Mouse (Mus musculus): ENCODE data around the gene Kcnn3. TPM values are rescaled to one million over a fixed set of nuclear protein-coding genes. Genes with fewer than 3 reads are reported as not detected.

Kcnn3 gene
- polyA plus RNA-seq, 1 experiment from 2014 or later: 3.0 TPM

DNA sequence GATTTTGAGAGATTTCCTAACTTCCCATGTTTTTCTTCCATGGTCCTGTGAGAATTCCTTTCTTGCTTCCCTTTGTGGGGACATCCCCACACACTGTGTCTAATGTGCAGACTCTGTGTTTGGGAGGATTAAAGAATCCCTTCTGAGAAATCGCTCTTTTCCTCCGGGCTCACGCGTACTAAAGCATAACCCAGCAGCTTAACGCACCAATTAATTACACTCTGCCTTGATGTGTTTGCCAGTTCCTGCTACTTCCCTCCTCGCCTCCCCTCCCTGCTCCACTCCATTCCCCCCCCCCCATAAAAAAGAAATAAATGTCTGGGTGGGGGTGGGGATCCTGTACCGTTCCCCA is 1.5 kb downstream of the Kcnn3 start:
- Histone ChIP-seq H3K9ac (replicated peaks) (peak overlapping the region; percentile 63; the same call in 1 of the 2 replicates), H3K4me3 (peak overlapping the region; percentile 48), H3K4me1 (peaks cover 37% of the 10 kb centered on the region), H3K9me3 (peaks cover 7% of the 10 kb centered on the region; the same call in 1 of the 2 replicates), H3K36me3 (no peaks in the 10 kb centered on the region), H3K27me3 (peaks cover 20% of the 10 kb centered on the region), H3K27ac (replicated peaks) (no peak overlapping the region), H3K4me2 (replicated peaks) (peak overlapping the region; percentile 96)
- 8% methylated on average over 7 of the region's 7 CpGs for WGBS
- no peak for ATAC-seq (ENCODE audit: low FRiP score, low read depth)

DNA sequence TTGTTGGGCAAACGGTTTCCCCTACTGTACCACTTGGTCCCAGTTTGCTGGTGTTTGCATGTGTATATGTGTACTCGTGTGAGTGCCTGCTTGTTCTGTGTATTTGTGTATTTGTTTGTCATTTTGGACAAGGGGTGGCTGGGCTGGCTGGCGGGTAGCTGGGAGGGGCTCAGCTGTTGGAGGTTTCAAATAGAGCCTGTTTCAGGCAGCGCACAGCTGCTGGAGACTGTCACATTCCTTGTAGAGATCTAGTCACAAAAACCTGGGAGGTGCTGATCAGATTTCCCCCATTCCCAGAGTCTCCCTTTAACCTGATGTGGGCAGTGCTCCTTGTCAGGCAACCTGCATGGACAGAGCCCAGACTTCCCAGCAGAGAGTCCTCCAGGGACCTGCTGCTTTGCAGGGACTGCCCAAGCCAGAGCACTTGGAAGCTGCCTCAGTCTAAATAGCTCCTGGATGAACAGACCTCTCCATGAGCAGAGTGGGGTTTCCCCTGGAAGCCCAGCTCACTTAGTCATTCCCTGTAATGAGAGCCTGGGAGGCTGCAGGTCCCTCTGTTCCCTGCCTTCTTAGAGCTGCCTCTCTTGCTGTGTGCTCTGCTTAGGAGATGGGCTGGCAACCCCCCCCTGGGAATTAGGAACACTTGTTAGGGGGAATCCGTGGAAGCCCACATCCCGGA is 2.6 kb downstream of the Kcnn3 start:
- H3K4me2 ChIP-seq (replicated peaks): peak overlapping the region; percentile 96
- H3K9ac ChIP-seq (replicated peaks): no peak overlapping the region
- peaks cover 20% of the 10 kb centered on the region for H3K27me3 ChIP-seq
- WGBS: 31% methylated on average over 6 of the region's 6 CpGs
- H3K9me3 ChIP-seq: no peaks in the 10 kb centered on the region
- no peak for ATAC-seq (ENCODE audit: low FRiP score, low read depth)
- no peaks in the 10 kb centered on the region for H3K36me3 ChIP-seq
- H3K4me3 ChIP-seq: peak overlapping the region; percentile 48
- peaks cover 41% of the 10 kb centered on the region for H3K4me1 ChIP-seq
- no peak overlapping the region for H3K27ac ChIP-seq (replicated peaks)

DNA sequence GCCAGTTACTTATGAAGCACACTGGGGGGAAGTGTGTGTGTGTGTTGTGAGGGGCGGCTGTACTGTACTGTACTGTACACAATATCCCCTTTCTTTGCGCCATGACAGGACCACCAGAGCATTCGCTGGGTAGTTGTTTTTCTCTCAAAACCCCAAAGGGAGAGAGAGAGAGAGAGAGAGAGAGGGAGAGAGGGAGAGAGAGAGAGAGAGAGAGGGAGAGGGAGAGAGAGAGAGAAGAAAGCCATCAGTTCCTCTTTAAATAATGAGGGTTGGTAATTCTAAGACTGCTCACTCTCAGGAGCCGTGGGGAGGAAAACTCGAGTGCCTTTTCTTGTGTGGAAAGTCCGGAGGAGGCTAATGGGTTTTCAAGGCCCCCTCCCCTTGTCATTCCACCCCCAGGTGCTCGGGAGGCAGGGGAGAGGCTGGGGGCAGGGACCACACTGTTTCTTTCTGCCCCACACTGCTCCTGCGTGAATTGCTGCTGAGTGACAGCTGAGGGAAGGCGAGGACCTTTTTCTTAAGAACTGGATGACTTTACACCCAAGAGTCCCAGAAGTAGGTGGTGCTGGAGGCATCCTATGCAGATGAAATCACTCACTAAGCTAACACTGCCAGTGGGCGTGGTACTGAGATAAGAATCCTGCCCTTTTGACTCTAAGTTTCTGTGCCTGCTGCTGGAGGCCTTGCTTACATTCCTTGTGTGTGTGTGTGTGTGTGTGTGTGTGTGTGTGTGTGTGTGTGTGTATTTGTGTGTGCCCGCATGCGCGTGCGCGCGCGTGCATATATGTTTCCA is 6.5 kb downstream of the Kcnn3 start:
- no peak overlapping the region for H3K27ac ChIP-seq (replicated peaks)

DNA sequence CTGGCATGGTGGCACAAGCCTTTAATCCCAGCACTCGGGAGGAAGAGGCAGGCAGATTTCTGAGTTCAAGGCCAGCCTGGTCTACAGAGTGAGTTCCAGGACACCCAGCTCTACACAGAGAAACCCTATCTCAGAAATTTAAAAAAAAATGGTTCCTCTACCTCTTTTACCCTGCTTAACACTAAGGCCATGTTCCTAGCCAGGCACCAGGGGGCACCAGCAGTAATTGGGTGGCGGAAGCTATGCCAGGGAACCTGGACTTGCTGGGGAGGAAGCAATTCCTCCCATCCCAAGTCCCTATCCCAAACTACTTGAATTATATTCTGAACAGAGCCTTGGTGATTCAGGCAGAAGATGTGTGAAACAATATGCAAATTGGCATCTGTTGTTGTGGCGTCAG is 9.8 kb downstream of the Kcnn3 start:
- no peak overlapping the region for H3K4me3 ChIP-seq
- no peaks in the 10 kb centered on the region for H3K36me3 ChIP-seq
- no peak overlapping the region for H3K9ac ChIP-seq (replicated peaks)
- no peak overlapping the region for H3K4me2 ChIP-seq (replicated peaks)
- peaks cover 13% of the 10 kb centered on the region; the same call in 1 of the 2 replicates for H3K4me1 ChIP-seq
- WGBS: 88% methylated on average over 3 of the region's 3 CpGs
- no peaks in the 10 kb centered on the region for H3K27me3 ChIP-seq
- no peak overlapping the region for H3K27ac ChIP-seq (replicated peaks)
- no peak for ATAC-seq (ENCODE audit: low FRiP score, low read depth)
- no peaks in the 10 kb centered on the region for H3K9me3 ChIP-seq

More for the DNA sequence above, 6.5 kb downstream of the Kcnn3 start:
- Histone ChIP-seq H3K4me1 (peaks cover 26% of the 10 kb centered on the region), H3K27me3 (peaks cover 17% of the 10 kb centered on the region), H3K4me2 (replicated peaks) (no peak overlapping the region), H3K9ac (replicated peaks) (0 out of 2 replicates have a peak overlapping the region, but pooled peaks have one; percentile 4), H3K9me3 (no peaks in the 10 kb centered on the region), H3K4me3 (no peak overlapping the region), H3K36me3 (no peaks in the 10 kb centered on the region)
- no peak for ATAC-seq (ENCODE audit: low FRiP score, low read depth)
- WGBS: 69% methylated on average over 17 of the region's 17 CpGs

DNA sequence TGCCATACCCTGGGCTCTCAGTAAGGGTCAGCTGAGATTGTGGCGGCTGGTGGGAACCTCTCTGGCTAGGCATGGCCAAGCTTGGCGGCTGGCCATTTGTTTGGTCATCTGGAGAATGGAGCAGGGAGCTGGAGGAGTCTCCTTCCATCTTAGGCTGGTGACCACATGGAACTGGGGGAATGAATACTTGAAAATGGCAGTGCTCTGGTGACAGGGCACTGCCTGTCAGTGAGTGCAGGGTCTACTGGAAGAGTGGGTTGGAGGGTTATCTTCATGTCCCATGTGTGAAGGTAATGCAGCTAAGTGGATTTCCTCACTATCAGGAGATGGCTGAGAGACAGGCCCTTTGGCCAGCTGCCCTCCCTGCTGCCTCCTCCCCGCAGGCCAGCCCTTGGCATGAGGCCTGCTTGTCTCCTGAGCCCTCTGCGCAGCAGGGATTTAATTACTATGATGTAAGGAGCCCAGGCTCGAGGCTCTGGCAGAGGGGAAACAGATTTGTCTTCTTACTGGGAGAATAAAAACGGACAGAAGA is 14.7 kb downstream of the Kcnn3 start:
- Histone ChIP-seq H3K9ac (replicated peaks) (no peak overlapping the region), H3K4me2 (replicated peaks) (no peak overlapping the region), H3K9me3 (no peaks in the 10 kb centered on the region), H3K4me3 (no peak overlapping the region), H3K4me1 (peaks cover 7% of the 10 kb centered on the region; the same call in 1 of the 2 replicates), H3K27me3 (0 out of 2 replicates have a peak, but pooled peaks cover 4% of the 10 kb centered on the region), H3K27ac (replicated peaks) (no peak overlapping the region), H3K36me3 (no peaks in the 10 kb centered on the region)
- no peak for ATAC-seq (ENCODE audit: low FRiP score, low read depth)
- 58% methylated on average over 6 of the region's 6 CpGs for WGBS

DNA sequence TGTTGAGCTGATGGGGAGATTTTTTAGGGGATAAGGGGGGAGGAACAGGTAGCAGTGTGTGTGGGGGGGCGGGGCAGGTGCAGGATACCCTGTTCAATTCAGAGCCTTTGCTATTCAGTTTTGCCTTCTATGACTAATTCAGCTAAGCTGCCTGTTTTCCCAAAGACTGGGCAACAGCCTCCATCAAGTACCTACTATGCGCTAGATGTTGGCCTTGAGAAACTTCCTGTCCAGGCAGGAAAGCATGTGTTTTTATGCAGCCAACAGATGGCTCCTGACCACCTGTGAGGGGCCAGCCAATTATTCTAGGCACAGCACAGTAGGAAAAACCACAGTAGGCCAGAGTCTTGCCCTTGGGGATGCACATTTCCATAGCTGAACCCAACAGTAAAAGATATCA is 15.2 kb downstream of the Kcnn3 start:
- WGBS: 87% methylated on average over 2 of the region's 2 CpGs
- no peak overlapping the region for H3K4me2 ChIP-seq (replicated peaks)
- H3K4me1 ChIP-seq: peaks cover 9% of the 10 kb centered on the region; the same call in 1 of the 2 replicates
- 0 out of 2 replicates have a peak, but pooled peaks cover 4% of the 10 kb centered on the region for H3K27me3 ChIP-seq
- no peak overlapping the region for H3K9ac ChIP-seq (replicated peaks)
- no peak overlapping the region for H3K27ac ChIP-seq (replicated peaks)
- ATAC-seq (ENCODE audit: low FRiP score, low read depth): no peak
- no peaks in the 10 kb centered on the region for H3K9me3 ChIP-seq
- no peaks in the 10 kb centered on the region for H3K36me3 ChIP-seq
- no peak overlapping the region for H3K4me3 ChIP-seq

DNA sequence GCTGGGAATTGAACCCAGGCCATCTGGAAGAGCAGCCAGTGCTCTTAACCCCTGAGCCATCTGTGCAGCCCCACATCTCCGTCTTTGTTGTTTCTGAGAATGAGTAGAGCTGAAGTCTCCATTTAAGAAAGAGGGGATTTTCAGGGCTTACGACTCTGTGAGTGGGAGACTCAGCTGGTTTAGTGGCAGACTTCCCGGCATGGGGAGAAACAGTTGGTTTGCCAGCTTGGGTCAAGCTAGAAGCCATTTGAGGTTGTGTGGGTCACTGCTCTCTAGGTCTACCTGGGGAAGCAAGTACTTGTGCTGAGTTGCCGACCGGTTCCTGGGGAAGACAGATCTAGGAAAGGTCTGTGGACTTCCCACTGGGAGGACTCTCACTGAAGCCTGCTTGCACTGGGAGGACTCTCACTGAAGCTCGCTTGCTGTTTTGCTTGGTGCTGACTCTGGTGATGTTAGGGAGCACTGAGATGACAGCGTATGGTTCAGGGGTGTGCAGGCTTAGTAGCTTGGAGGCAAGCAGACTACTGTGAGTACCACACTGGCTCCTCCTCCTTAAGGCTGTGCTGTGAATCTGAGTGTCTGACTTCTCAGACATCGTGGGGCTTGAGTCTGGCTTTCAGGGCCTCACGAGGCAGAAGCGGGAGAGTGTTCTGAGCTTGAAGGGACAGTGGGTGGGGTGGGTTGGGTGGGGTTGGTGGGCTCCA is 19.2 kb downstream of the Kcnn3 start:
- 0 out of 2 replicates have a peak, but pooled peaks cover 4% of the 10 kb centered on the region for H3K27me3 ChIP-seq
- no peak overlapping the region for H3K4me2 ChIP-seq (replicated peaks)
- H3K9ac ChIP-seq (replicated peaks): no peak overlapping the region
- H3K9me3 ChIP-seq: no peaks in the 10 kb centered on the region
- H3K36me3 ChIP-seq: no peaks in the 10 kb centered on the region
- no peak overlapping the region for H3K27ac ChIP-seq (replicated peaks)
- H3K4me3 ChIP-seq: no peak overlapping the region
- H3K4me1 ChIP-seq: peaks cover 13% of the 10 kb centered on the region; the same call in 1 of the 2 replicates
- WGBS: 81% methylated on average over 10 of the region's 10 CpGs
- ATAC-seq (ENCODE audit: low FRiP score, low read depth): no peak

DNA sequence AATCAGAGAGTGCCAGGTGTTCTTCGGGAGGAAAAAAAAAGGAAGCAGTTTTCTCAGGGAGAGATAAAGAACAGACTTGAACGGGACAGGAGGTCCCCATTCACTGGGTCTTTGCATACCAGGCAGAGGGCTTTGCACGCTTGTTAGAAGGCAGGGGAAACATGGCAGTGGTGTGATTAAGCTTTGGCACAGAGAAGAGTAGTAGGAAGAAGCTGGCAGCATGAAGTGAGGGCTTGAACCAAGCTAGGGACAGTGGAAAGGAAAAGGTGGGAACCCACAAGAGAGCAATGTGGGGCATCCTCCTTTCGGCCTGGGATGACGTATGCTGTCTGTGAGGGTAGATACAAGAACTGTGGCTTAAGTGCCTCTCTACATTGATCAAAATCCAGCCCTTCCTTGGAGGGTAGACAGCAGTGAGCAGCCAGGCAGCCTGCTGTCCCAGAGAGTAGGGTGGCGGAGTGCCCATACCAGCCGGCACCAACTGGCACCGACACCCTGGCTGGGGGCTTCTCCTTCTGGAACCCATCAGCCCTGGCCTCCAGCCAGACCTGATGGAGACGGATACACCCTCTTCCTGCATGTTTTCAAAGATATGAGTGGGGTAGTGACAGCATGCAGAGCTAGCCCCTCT is 19.9 kb downstream of the Kcnn3 start:
- Histone ChIP-seq H3K36me3 (no peaks in the 10 kb centered on the region), H3K4me1 (peaks cover 11% of the 10 kb centered on the region; the same call in 1 of the 2 replicates), H3K9ac (replicated peaks) (no peak overlapping the region), H3K27me3 (0 out of 2 replicates have a peak, but pooled peaks cover 4% of the 10 kb centered on the region), H3K9me3 (no peaks in the 10 kb centered on the region), H3K27ac (replicated peaks) (no peak overlapping the region), H3K4me2 (replicated peaks) (no peak overlapping the region), H3K4me3 (no peak overlapping the region)
- ATAC-seq (ENCODE audit: low FRiP score, low read depth): no peak
- 81% methylated on average over 9 of the region's 9 CpGs for WGBS

DNA sequence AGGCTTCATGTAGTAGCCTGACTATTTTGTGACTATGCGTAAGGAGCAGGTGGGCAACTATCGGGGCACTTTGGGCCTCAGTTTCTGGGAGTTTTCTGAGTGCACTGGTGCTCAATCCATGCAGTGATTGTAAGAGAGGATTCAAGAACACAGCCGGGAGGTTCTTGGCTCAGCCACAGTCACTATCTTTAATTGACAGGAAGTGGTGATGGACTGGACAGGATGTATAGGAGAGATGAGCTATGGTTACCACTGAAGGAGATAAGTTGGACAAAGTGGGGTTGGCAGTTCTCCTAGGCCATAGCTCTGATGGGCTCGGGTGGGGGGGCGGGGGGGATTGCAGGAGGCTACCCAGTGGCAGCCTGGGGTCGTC is 20.4 kb downstream of the Kcnn3 start:
- Histone ChIP-seq H3K9me3 (no peaks in the 10 kb centered on the region), H3K36me3 (no peaks in the 10 kb centered on the region), H3K27ac (replicated peaks) (no peak overlapping the region), H3K4me2 (replicated peaks) (no peak overlapping the region), H3K4me1 (peaks cover 7% of the 10 kb centered on the region; the same call in 1 of the 2 replicates), H3K4me3 (no peak overlapping the region), H3K9ac (replicated peaks) (no peak overlapping the region), H3K27me3 (0 out of 2 replicates have a peak, but pooled peaks cover 4% of the 10 kb centered on the region)
- 92% methylated on average over 6 of the region's 6 CpGs for WGBS
- no peak for ATAC-seq (ENCODE audit: low FRiP score, low read depth)

DNA sequence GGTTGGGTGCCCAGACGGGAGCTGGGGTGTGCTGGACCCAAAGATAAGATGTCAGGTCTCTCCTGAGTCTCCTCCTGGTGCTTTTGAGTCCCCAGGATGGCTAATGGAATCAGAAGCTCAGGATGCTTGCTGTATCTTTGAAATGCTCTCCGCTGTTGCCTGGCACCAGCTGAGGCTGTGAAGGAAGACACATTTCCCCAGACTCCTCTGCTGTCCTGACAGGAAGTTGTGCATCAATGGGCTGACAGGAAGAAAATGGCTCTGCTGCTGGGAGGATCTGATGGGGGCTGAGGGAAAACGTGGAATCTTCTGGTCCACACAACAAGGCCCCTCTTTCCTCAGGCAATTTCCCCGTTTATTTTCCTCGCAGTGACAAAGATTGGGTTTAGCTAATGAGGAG is 27.0 kb downstream of the Kcnn3 start:
- 70% methylated on average over 5 of the region's 5 CpGs for WGBS
- H3K27ac ChIP-seq (replicated peaks): no peak overlapping the region
- no peak overlapping the region for H3K9ac ChIP-seq (replicated peaks)

DNA sequence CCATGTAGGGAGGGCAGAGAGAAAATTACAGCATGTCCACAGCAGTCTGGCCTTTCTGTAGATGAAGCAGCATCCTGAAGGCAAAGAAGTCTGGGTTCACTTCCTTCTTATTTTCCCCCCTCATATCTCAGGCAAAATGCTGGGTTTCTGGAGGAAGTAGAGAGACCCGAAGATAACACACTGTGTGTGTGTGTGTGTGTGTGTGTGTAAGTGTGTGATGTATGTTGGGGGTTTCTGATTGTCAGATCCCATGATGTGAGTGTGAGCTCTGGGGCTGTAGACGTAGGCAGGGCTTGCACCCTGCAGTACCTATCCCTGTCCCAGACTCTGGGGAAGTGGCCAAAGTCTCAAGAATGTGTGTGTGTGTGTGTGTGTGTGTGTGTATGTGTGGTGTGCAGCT is 28.8 kb downstream of the Kcnn3 start:
- no peaks in the 10 kb centered on the region for H3K4me1 ChIP-seq
- WGBS: 80% methylated on average over 2 of the region's 2 CpGs

More for the DNA sequence above, 27.0 kb downstream of the Kcnn3 start:
- H3K4me1 ChIP-seq: peaks cover 4% of the 10 kb centered on the region; the same call in 1 of the 2 replicates
- no peak for ATAC-seq (ENCODE audit: low FRiP score, low read depth)
- no peaks in the 10 kb centered on the region for H3K9me3 ChIP-seq
- H3K27me3 ChIP-seq: no peaks in the 10 kb centered on the region
- no peaks in the 10 kb centered on the region for H3K36me3 ChIP-seq
- H3K4me3 ChIP-seq: no peak overlapping the region
- H3K4me2 ChIP-seq (replicated peaks): no peak overlapping the region

More for the DNA sequence above, 28.8 kb downstream of the Kcnn3 start:
- Histone ChIP-seq H3K9ac (replicated peaks) (no peak overlapping the region), H3K4me2 (replicated peaks) (no peak overlapping the region), H3K27me3 (no peaks in the 10 kb centered on the region), H3K36me3 (no peaks in the 10 kb centered on the region), H3K27ac (replicated peaks) (no peak overlapping the region), H3K4me3 (no peak overlapping the region), H3K9me3 (no peaks in the 10 kb centered on the region)
- ATAC-seq (ENCODE audit: low FRiP score, low read depth): no peak

Data from midbrain, embryonic 12.5 days (tissue).